Comparison of ENCODE assay signal across 40 mouse cellular contexts in the genomic region with DNA sequence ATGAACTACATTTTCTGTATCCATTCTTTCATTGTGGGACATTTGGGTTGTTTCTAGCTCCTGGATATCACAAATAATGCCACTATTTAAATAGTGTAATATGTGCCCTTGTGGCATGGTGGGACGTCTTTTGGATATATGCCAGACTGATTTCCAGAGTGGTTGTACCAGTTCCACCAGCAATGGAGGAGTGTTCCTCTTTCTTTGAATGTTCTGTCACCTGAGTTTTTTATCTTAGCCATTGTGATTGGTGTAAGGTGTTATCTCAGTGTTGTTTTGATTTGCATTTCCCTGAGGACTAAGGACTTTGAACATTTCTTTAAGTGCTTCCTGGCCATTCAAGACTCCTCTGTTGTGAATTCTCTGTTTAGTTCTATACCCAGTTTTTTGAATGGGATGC. TPM values are rescaled to one million over a fixed set of nuclear protein-coding genes. Genes with fewer than 3 reads are reported as not detected.
"Had no signal": no experiment of that assay in that cellular context is flagged by ENCODE, and none has a peak within 500 bp of the region (broad histone marks: within the 10 kb centered on the region; RNA-seq: fewer than 3 reads in every experiment).

No protein-coding gene starts in this region.

- H3K9ac ChIP-seq: embryonic facial prominence, embryonic 12.5 days; embryonic facial prominence, embryonic 13.5 days; embryonic facial prominence, embryonic 15.5 days; forebrain, embryonic 12.5 days; forebrain, embryonic 13.5 days; forebrain, embryonic 15.5 days; forebrain, postnatal 0 days had no signal

- H3K27ac ChIP-seq: embryonic facial prominence, embryonic 10.5 days; embryonic facial prominence, embryonic 12.5 days; embryonic facial prominence, embryonic 13.5 days; embryonic facial prominence, embryonic 15.5 days; forebrain, embryonic 10.5 days; forebrain, embryonic 12.5 days; forebrain, embryonic 13.5 days; forebrain, embryonic 15.5 days; gastrocnemius, adult 2 months; heart, adult 2 months had no signal

- H3K4me1 ChIP-seq: embryonic facial prominence, embryonic 10.5 days; embryonic facial prominence, embryonic 12.5 days; embryonic facial prominence, embryonic 13.5 days; embryonic facial prominence, embryonic 15.5 days; forebrain, embryonic 10.5 days; forebrain, embryonic 12.5 days; forebrain, embryonic 13.5 days; forebrain, embryonic 15.5 days had no signal

- H3K4me3 ChIP-seq: embryonic facial prominence, embryonic 10.5 days; embryonic facial prominence, embryonic 12.5 days; embryonic facial prominence, embryonic 13.5 days; embryonic facial prominence, embryonic 15.5 days; erythroblast, embryonic 14.5 days; forebrain, embryonic 10.5 days; forebrain, embryonic 12.5 days; forebrain, embryonic 13.5 days; forebrain, embryonic 15.5 days; gastrocnemius, adult 2 months; heart, adult 2 months had no signal

- H3K9me3 ChIP-seq: embryonic facial prominence, embryonic 10.5 days; embryonic facial prominence, embryonic 12.5 days; embryonic facial prominence, embryonic 13.5 days; embryonic facial prominence, embryonic 15.5 days; forebrain, embryonic 10.5 days; forebrain, embryonic 12.5 days; forebrain, embryonic 13.5 days; forebrain, embryonic 15.5 days had no signal

- DNase-seq: cerebellum, adult 2 months; cerebellum, adult 8-10 months; cerebellum, adult 9-10 months; cerebellum, adult 9-11 months; cerebellum, postnatal 10 days; cerebellum, postnatal 14 days; cerebellum, postnatal 25 days; cerebellum, postnatal 36 days; embryo, embryonic 11 days; forebrain, postnatal 0 days; gastrocnemius, adult 2 months; gastrocnemius, postnatal 10 days; gastrocnemius, postnatal 14 days; gastrocnemius, postnatal 25 days; heart, adult 11 months; heart, adult 18-20 months; heart, adult 2 months had no signal

- ATAC-seq: forebrain, embryonic 13.5 days; forebrain, embryonic 14.5 days; forebrain, embryonic 15.5 days; forebrain, embryonic 16.5 days; forebrain, postnatal 0 days had no signal

- H3K36me3 ChIP-seq: embryonic facial prominence, embryonic 10.5 days; embryonic facial prominence, embryonic 12.5 days; embryonic facial prominence, embryonic 13.5 days; embryonic facial prominence, embryonic 15.5 days; forebrain, embryonic 10.5 days; forebrain, embryonic 12.5 days; forebrain, embryonic 15.5 days had no signal

- H3K4me2 ChIP-seq: embryonic facial prominence, embryonic 12.5 days; embryonic facial prominence, embryonic 13.5 days; embryonic facial prominence, embryonic 15.5 days; forebrain, embryonic 12.5 days; forebrain, embryonic 13.5 days; forebrain, embryonic 15.5 days had no signal

- H3K27me3 ChIP-seq: embryonic facial prominence, embryonic 12.5 days; embryonic facial prominence, embryonic 13.5 days; embryonic facial prominence, embryonic 15.5 days; forebrain, embryonic 12.5 days; forebrain, embryonic 13.5 days; forebrain, embryonic 15.5 days had no signal

RNA-seq across cellular contexts. Expression of a gene that starts 2.7 kb away (rescaled TPM):
- total RNA-seq: common myeloid progenitor, adult 5-6 weeks; forebrain, postnatal 0 days; gastrocnemius, adult 18-20 months; gastrocnemius, adult 2 months; gastrocnemius, adult 8-10 months; gastrocnemius, postnatal 10 days; gastrocnemius, postnatal 14 days; gastrocnemius, postnatal 25 days; gastrocnemius, postnatal 4 days; granulocyte monocyte progenitor cell, adult 5-6 weeks; heart, adult 18-20 months; heart, adult 2 months; heart, adult 8-10 months had no signal
- polyA plus RNA-seq: cerebellum, adult 2 months; cortical plate, adult 2 months; embryonic facial prominence, embryonic 10.5 days; embryonic facial prominence, embryonic 11.5 days; embryonic facial prominence, embryonic 12.5 days; embryonic facial prominence, embryonic 13.5 days; embryonic facial prominence, embryonic 14.5 days; embryonic facial prominence, embryonic 15.5 days; erythroblast, embryonic 14.5 days; forebrain, embryonic 10.5 days; forebrain, embryonic 11.5 days; forebrain, embryonic 12.5 days; forebrain, embryonic 13.5 days; forebrain, embryonic 14.5 days; forebrain, embryonic 15.5 days; forebrain, embryonic 16.5 days; forebrain, postnatal 0 days; frontal cortex, adult 2 months; gonadal fat pad, adult 2 months; heart, adult 2 months had no signal

RNA-seq across cellular contexts. Expression of a gene that starts 15.7 kb away (rescaled TPM):
- total RNA-seq: common myeloid progenitor, adult 5-6 weeks; forebrain, postnatal 0 days; gastrocnemius, adult 18-20 months; gastrocnemius, adult 2 months; gastrocnemius, adult 8-10 months; gastrocnemius, postnatal 10 days; gastrocnemius, postnatal 14 days; gastrocnemius, postnatal 25 days; gastrocnemius, postnatal 4 days; granulocyte monocyte progenitor cell, adult 5-6 weeks; heart, adult 18-20 months; heart, adult 2 months; heart, adult 8-10 months had no signal
- polyA plus RNA-seq: cerebellum, adult 2 months; cortical plate, adult 2 months; embryonic facial prominence, embryonic 10.5 days; embryonic facial prominence, embryonic 11.5 days; embryonic facial prominence, embryonic 12.5 days; embryonic facial prominence, embryonic 13.5 days; embryonic facial prominence, embryonic 14.5 days; embryonic facial prominence, embryonic 15.5 days; erythroblast, embryonic 14.5 days; forebrain, embryonic 10.5 days; forebrain, embryonic 11.5 days; forebrain, embryonic 12.5 days; forebrain, embryonic 13.5 days; forebrain, embryonic 14.5 days; forebrain, embryonic 15.5 days; forebrain, embryonic 16.5 days; forebrain, postnatal 0 days; frontal cortex, adult 2 months; gonadal fat pad, adult 2 months; heart, adult 2 months had no signal

RNA-seq across cellular contexts. Expression of a gene that starts 19.9 kb away (rescaled TPM):
- total RNA-seq: common myeloid progenitor, adult 5-6 weeks; forebrain, postnatal 0 days; gastrocnemius, adult 18-20 months; gastrocnemius, adult 2 months; gastrocnemius, adult 8-10 months; gastrocnemius, postnatal 10 days; gastrocnemius, postnatal 14 days; gastrocnemius, postnatal 25 days; gastrocnemius, postnatal 4 days; granulocyte monocyte progenitor cell, adult 5-6 weeks; heart, adult 18-20 months; heart, adult 2 months; heart, adult 8-10 months had no signal
- polyA plus RNA-seq: cerebellum, adult 2 months; cortical plate, adult 2 months; embryonic facial prominence, embryonic 10.5 days; embryonic facial prominence, embryonic 11.5 days; embryonic facial prominence, embryonic 12.5 days; embryonic facial prominence, embryonic 13.5 days; embryonic facial prominence, embryonic 14.5 days; erythroblast, embryonic 14.5 days; forebrain, embryonic 10.5 days; forebrain, embryonic 11.5 days; forebrain, embryonic 12.5 days; forebrain, embryonic 13.5 days; forebrain, embryonic 14.5 days; forebrain, embryonic 15.5 days; forebrain, embryonic 16.5 days; forebrain, postnatal 0 days; frontal cortex, adult 2 months; gonadal fat pad, adult 2 months; heart, adult 2 months had no signal

RNA-seq across cellular contexts. Expression of a gene that starts 28.7 kb away (rescaled TPM):
- total RNA-seq: common myeloid progenitor, adult 5-6 weeks; forebrain, postnatal 0 days; gastrocnemius, adult 18-20 months; gastrocnemius, adult 2 months; gastrocnemius, adult 8-10 months; gastrocnemius, postnatal 10 days; gastrocnemius, postnatal 14 days; gastrocnemius, postnatal 25 days; gastrocnemius, postnatal 4 days; granulocyte monocyte progenitor cell, adult 5-6 weeks; heart, adult 18-20 months; heart, adult 2 months; heart, adult 8-10 months had no signal
- polyA plus RNA-seq: cerebellum, adult 2 months; cortical plate, adult 2 months; embryonic facial prominence, embryonic 10.5 days; embryonic facial prominence, embryonic 11.5 days; embryonic facial prominence, embryonic 12.5 days; embryonic facial prominence, embryonic 13.5 days; embryonic facial prominence, embryonic 14.5 days; embryonic facial prominence, embryonic 15.5 days; erythroblast, embryonic 14.5 days; forebrain, embryonic 10.5 days; forebrain, embryonic 11.5 days; forebrain, embryonic 12.5 days; forebrain, embryonic 13.5 days; forebrain, embryonic 14.5 days; forebrain, embryonic 15.5 days; forebrain, embryonic 16.5 days; forebrain, postnatal 0 days; frontal cortex, adult 2 months; gonadal fat pad, adult 2 months; heart, adult 2 months had no signal

RNA-seq across cellular contexts. Expression of a gene that starts 49.2 kb away (rescaled TPM):
- total RNA-seq: common myeloid progenitor, adult 5-6 weeks; forebrain, postnatal 0 days; gastrocnemius, adult 18-20 months; gastrocnemius, adult 2 months; gastrocnemius, adult 8-10 months; gastrocnemius, postnatal 10 days; gastrocnemius, postnatal 14 days; gastrocnemius, postnatal 25 days; gastrocnemius, postnatal 4 days; granulocyte monocyte progenitor cell, adult 5-6 weeks; heart, adult 18-20 months; heart, adult 2 months; heart, adult 8-10 months had no signal
- polyA plus RNA-seq: cerebellum, adult 2 months; cortical plate, adult 2 months; embryonic facial prominence, embryonic 10.5 days; embryonic facial prominence, embryonic 11.5 days; embryonic facial prominence, embryonic 12.5 days; embryonic facial prominence, embryonic 13.5 days; embryonic facial prominence, embryonic 14.5 days; erythroblast, embryonic 14.5 days; forebrain, embryonic 10.5 days; forebrain, embryonic 11.5 days; forebrain, embryonic 12.5 days; forebrain, embryonic 13.5 days; forebrain, embryonic 14.5 days; forebrain, embryonic 15.5 days; forebrain, embryonic 16.5 days; forebrain, postnatal 0 days; frontal cortex, adult 2 months; gonadal fat pad, adult 2 months; heart, adult 2 months had no signal
